Mouse (Mus musculus) cerebellum, adult 2 months (tissue): ENCODE measurements around the gene Bin2.

Source experiments
- CTCF ChIP-seq: fragments of 200-500 bp; IDR thresholded peaks from 2 replicates; pipeline ENCODE4 v1.5.1; 2011; ENCODE audit warnings: low read depth, mild to moderate bottlenecking, control low read depth, low read length, moderate library complexity, borderline replicate concordance; ENCODE audit not compliant: insufficient read depth
- POLR2A ChIP-seq: fragments of 200-500 bp; IDR thresholded peaks from 2 replicates; pipeline ENCODE4 v1.6.1; 2011; ENCODE audit warnings: low read length, control low read depth, borderline replicate concordance; ENCODE audit not compliant: insufficient read depth

DNA sequence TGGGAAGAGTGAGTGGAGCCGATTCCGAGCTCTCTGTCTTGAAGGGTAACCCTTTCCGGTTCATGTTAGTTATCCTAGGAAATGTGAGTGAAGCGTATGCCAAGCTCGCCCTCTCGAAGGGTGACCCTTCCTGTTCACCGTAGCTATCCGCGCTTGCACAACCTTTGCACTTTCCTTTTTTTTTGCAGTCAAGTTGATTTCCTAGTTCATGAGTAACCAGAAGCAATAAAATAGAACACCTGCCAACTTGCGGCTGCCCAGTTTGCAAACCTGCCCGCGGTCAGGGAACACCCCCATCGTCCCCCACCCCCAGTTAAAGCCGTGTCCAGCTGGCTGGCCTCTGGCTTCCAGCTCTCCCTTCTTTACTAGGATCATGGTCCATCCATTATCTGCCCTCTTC, 9.7 kb upstream of the Bin2 start:
- no peak for TF ChIP-seq POLR2A
- no peak for TF ChIP-seq CTCF
